Mouse (Mus musculus) monocyte, adult 2 months (primary cell): ENCODE measurements around the gene Enkd1.

ENCODE experiments used
- DNase-seq, 2 experiments: peaks; one replicate each; pipeline ENCODE4 v3.0.0; 2022; ENCODE audit warnings: low spot score in 2 of 2, low read depth in 1 of 2

Enkd1 gene

GRCm38 (mm10) chr8:105685325-105685724 lies 22.7 kb downstream of the Enkd1 start:
- DNase-seq = no peak

GRCm38 (mm10) chr8:105677891-105678290 lies 30.1 kb downstream of the Enkd1 start:
- DNase-seq = no peak

GRCm38 (mm10) chr8:105661167-105661566 lies 46.8 kb downstream of the Enkd1 start:
- no peak for DNase-seq

GRCm38 (mm10) chr8:105657641-105658040 lies 50.4 kb downstream of the Enkd1 start:
- DNase-seq = no peak
